Mouse (Mus musculus): ENCODE data around the gene Dlg2. TPM values are rescaled to one million over a fixed set of nuclear protein-coding genes. Genes with fewer than 3 reads are reported as not detected.

The Dlg2 gene
- polyA plus RNA-seq, 1 experiment from 2014 or later = 8.1 TPM

DNA sequence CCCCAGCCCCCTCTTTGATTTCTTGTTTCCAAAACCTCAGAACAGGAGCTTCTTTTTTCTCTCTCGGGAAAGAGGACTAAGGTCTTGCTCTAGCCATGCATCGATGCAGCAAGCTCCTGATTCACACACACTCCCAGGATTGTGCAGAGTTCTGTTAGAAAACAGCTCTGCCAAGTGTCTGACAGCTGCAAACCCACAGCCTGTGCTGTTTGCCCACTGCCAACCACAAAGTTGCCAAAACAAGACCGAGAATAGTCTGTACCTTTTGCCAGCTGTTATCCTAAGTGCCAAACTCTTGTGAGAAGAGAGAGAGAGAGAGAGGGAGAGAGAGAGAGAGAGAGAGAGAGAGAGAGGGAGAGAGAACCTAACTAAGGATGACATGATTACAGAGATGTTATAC lies 1948.2 kb downstream of the Dlg2 start:
- 81% methylated on average over 3 of the region's 3 CpGs for WGBS
- Histone ChIP-seq H3K4me2 (replicated peaks) (no peak overlapping the region), H3K27me3 (replicated peaks) (no peaks in the 10 kb centered on the region), H3K36me3 (no peaks in the 10 kb centered on the region), H3K27ac (no peak overlapping the region), H3K9me3 (no peaks in the 10 kb centered on the region), H3K4me3 (no peak overlapping the region), H3K4me1 (no peaks in the 10 kb centered on the region), H3K9ac (no peak overlapping the region)
- ATAC-seq (ENCODE audit: low FRiP score, low read depth) = no peak

DNA sequence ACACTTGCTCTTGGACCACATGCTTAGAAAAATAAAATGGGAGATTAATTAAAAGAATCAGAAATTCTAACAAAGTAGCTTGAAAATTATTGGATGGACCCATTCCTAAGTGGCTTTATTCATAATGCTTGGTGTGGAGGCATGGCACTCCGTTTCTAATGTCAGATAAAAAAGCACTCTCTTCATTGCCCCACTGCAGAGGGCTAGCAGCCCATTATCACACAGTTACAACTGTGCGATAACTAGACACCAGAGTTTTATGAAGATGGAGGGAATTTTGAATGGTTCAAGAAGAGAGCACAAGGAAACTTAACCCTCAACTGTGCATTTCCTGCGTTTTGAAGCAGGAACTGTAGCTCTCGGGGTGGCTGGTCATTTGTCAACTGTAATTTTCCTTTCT lies 1950.8 kb downstream of the Dlg2 start:
- H3K36me3 ChIP-seq = no peaks in the 10 kb centered on the region
- H3K9me3 ChIP-seq = no peaks in the 10 kb centered on the region
- H3K4me3 ChIP-seq = no peak overlapping the region
- no peak overlapping the region for H3K4me2 ChIP-seq (replicated peaks)
- H3K27ac ChIP-seq = no peak overlapping the region
- no peaks in the 10 kb centered on the region for H3K4me1 ChIP-seq
- 78% methylated on average over 4 of the region's 4 CpGs for WGBS
- no peaks in the 10 kb centered on the region for H3K27me3 ChIP-seq (replicated peaks)
- no peak overlapping the region for H3K9ac ChIP-seq
- ATAC-seq (ENCODE audit: low FRiP score, low read depth) = no peak

DNA sequence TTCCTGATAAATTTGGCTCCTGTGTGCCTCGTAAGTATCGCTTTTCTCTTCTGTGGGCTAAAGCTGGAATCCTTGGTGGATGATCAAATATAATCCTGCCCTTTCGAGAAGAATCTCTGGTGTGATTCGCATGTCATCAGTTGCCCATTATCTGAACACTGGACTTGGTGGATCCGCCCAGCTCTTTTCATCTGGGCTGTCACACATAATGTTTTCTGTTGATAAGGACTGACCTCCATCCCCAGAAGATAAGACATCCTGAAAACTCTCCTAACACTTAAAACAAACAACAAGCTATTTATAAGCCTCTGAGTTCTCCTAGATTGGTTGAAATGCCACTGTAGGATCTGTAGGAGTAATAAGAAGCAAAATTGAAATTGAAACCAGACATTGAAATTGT lies 1952.2 kb downstream of the Dlg2 start:
- Histone ChIP-seq H3K4me2 (replicated peaks) (no peak overlapping the region), H3K36me3 (no peaks in the 10 kb centered on the region), H3K9me3 (no peaks in the 10 kb centered on the region), H3K4me3 (no peak overlapping the region), H3K27me3 (replicated peaks) (no peaks in the 10 kb centered on the region), H3K4me1 (no peaks in the 10 kb centered on the region), H3K9ac (no peak overlapping the region), H3K27ac (no peak overlapping the region)
- no peak for ATAC-seq (ENCODE audit: low FRiP score, low read depth)
- WGBS = 89% methylated on average over 5 of the region's 5 CpGs

DNA sequence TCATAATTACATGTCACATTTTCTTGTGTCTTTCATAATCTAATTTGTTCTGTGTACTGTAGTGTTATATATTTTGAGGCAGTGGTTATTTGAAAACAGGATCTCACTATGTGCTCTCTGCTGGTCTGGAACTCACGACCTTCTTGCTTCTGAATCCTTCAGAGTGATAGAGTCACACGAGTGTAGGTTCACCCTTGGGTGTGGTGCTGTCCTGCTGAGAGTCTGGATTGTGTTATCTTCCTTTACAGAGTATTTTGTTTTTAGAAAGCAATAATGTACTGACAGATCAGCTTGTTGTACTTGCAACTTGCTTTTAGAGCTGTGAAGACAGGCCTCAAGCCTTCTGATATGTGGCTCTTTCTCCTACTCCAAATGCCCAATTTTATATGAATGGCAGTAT lies 1953.8 kb downstream of the Dlg2 start:
- Histone ChIP-seq H3K9me3 (no peaks in the 10 kb centered on the region), H3K4me3 (no peak overlapping the region), H3K27ac (no peak overlapping the region), H3K36me3 (no peaks in the 10 kb centered on the region), H3K9ac (no peak overlapping the region), H3K27me3 (replicated peaks) (no peaks in the 10 kb centered on the region), H3K4me2 (replicated peaks) (no peak overlapping the region), H3K4me1 (no peaks in the 10 kb centered on the region)
- 86% methylated on average over 2 of the region's 2 CpGs for WGBS
- ATAC-seq (ENCODE audit: low FRiP score, low read depth) = no peak

DNA sequence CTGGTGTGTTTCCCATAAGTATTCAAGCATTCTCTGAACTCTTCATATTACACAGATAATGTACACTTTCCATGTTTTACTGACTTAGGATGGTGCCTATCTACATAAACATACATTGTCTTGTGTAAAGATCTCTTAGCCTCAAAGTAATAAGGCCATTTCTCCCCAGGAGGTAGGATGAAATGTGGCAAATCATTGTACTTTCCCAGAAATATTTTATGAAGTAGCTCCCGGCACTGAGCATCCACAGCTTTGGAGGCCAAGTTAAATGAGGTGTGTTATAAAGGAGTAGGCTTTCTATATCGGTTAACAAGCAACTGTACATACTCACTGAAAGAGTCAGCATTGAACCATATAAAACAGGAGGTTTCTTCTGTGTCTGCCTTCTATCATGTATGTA lies 1960.7 kb downstream of the Dlg2 start:
- no peak overlapping the region for H3K9ac ChIP-seq
- no peaks in the 10 kb centered on the region for H3K9me3 ChIP-seq
- WGBS = 74% methylated on average over 2 of the region's 2 CpGs
- no peaks in the 10 kb centered on the region for H3K4me1 ChIP-seq
- no peak overlapping the region for H3K4me3 ChIP-seq
- no peaks in the 10 kb centered on the region for H3K27me3 ChIP-seq (replicated peaks)
- no peak overlapping the region for H3K27ac ChIP-seq
- no peak overlapping the region for H3K4me2 ChIP-seq (replicated peaks)
- no peaks in the 10 kb centered on the region for H3K36me3 ChIP-seq
- no peak for ATAC-seq (ENCODE audit: low FRiP score, low read depth)

DNA sequence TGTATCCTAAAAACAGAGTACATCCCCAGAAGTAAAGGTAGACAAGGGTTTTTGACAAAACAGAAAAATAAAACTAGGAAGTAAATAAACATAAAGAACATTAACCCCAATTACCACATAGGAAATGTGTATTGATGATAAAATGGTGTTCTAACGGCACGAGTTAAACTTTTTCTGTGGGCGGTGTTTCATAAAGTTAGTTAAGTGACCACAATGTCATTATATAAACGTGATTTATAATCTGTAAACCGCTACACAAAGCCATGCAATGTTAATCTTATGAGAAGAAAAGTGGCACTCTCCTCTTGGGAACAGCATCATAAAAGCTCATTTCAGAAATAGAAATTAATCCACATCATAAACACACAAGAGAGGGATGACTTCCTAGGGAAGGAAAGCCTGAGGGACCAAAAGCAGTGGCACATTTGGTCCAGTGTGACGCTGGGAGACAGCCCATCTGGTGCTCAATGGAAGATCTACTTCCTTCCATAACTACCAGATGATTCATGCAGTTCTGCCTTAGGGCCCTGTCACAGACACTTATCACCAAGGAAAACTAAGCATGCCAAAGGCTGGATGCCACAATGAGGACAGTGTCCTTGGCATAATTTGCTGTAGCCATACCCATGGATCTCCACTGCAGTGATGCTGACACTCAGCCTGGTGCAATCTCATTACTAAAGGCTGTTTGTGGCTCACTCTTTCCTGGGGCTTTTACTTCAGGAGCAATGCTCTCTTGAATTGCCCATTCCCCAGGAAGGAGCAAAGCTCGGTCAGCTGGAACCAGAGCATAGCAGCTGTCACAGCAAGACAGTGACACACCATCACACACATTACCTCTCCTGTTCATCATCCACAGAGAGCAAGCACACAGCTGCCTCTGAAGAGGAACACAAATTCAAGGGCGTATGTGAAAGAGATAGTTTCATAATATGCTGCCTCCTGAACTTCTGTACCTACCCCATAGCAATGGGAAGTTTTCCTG lies 1963.3 kb downstream of the Dlg2 start:
- peak; percentile 37 for ATAC-seq (ENCODE audit: low FRiP score, low read depth)
- 76% methylated on average over 8 of the region's 8 CpGs for WGBS
- H3K4me2 ChIP-seq (replicated peaks) = no peak overlapping the region
- H3K9ac ChIP-seq = no peak overlapping the region
- H3K4me3 ChIP-seq = no peak overlapping the region
- no peaks in the 10 kb centered on the region for H3K4me1 ChIP-seq
- H3K27ac ChIP-seq = no peak overlapping the region
- no peaks in the 10 kb centered on the region for H3K27me3 ChIP-seq (replicated peaks)
- no peaks in the 10 kb centered on the region for H3K36me3 ChIP-seq
- H3K9me3 ChIP-seq = no peaks in the 10 kb centered on the region

DNA sequence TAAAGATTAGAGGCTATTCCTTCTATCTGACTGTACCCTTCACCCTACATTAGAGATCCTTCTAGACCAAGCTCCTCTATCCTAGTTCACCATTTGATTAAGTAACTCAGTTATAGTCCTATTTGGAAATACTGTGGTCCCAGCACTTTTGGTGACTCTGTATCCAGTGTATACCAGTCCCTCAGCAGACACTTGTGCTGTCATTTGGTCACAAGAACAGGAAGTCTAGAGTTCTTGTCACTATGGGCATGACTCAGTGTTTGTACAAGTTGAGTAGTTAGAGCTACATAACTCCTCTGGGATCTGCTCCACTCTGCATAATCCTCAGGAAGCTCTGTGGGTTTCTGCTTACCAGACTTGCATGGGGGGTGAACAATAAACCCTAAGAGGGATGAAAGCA lies 1965.1 kb downstream of the Dlg2 start:
- no peaks in the 10 kb centered on the region for H3K4me1 ChIP-seq
- no peak for ATAC-seq (ENCODE audit: low FRiP score, low read depth)
- H3K9me3 ChIP-seq = no peaks in the 10 kb centered on the region
- no peaks in the 10 kb centered on the region for H3K36me3 ChIP-seq
- no peak overlapping the region for H3K4me2 ChIP-seq (replicated peaks)
- no peak overlapping the region for H3K4me3 ChIP-seq
- H3K27ac ChIP-seq = no peak overlapping the region
- no peaks in the 10 kb centered on the region for H3K27me3 ChIP-seq (replicated peaks)
- no peak overlapping the region for H3K9ac ChIP-seq

DNA sequence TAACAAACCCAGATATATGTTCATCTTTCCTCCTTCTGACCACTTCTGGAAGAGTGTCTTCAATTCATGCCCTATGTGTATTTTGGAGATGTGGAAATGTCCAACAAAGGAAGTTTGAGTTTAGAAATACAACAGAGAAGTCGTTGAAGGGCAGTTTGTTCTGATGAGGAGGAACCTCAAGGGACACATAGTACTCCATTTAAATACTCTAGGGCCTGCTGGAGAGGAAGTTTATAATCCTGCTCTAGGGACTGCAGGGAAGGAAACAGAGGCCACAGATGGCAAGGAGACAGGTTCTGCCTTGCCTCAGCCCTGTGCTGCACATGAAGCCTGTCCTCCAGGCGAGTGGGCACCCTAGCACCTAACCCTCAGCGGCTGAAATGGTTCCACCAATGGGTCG lies 1965.6 kb downstream of the Dlg2 start:
- ATAC-seq (ENCODE audit: low FRiP score, low read depth) = no peak
- H3K36me3 ChIP-seq = no peaks in the 10 kb centered on the region
- 81% methylated on average over 4 of the region's 4 CpGs for WGBS

DNA sequence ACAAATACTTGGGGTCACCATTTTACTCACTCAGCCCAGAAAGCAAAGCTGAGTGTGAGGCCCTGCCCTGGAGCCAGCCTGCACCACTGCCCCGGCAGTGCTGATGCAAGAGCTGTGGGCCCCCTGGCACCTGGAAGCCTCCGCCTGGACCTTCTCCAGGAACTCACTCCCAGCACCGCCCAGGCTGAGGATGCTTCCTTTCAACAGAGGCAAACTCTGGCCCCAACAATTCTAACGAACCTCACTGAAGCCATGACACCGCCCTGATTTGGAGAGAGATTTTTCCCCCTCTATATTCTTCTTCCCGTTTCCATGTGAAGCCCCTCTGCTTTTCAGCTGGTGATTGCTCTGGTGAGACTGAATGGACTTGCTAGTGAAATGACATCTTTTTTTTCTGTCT lies 1971.5 kb downstream of the Dlg2 start:
- Histone ChIP-seq H3K36me3 (no peaks in the 10 kb centered on the region), H3K27ac (no peak overlapping the region), H3K4me3 (no peak overlapping the region), H3K27me3 (replicated peaks) (no peaks in the 10 kb centered on the region), H3K4me2 (replicated peaks) (no peak overlapping the region), H3K9me3 (no peaks in the 10 kb centered on the region), H3K4me1 (no peaks in the 10 kb centered on the region), H3K9ac (no peak overlapping the region)
- no peak for ATAC-seq (ENCODE audit: low FRiP score, low read depth)
- 78% methylated on average over 6 of the region's 6 CpGs for WGBS

More for the DNA sequence above, 1965.6 kb downstream of the Dlg2 start:
- no peak overlapping the region for H3K4me2 ChIP-seq (replicated peaks)
- no peaks in the 10 kb centered on the region for H3K27me3 ChIP-seq (replicated peaks)
- H3K9me3 ChIP-seq = no peaks in the 10 kb centered on the region
- no peak overlapping the region for H3K4me3 ChIP-seq
- H3K27ac ChIP-seq = no peak overlapping the region
- H3K9ac ChIP-seq = no peak overlapping the region
- no peaks in the 10 kb centered on the region for H3K4me1 ChIP-seq

DNA sequence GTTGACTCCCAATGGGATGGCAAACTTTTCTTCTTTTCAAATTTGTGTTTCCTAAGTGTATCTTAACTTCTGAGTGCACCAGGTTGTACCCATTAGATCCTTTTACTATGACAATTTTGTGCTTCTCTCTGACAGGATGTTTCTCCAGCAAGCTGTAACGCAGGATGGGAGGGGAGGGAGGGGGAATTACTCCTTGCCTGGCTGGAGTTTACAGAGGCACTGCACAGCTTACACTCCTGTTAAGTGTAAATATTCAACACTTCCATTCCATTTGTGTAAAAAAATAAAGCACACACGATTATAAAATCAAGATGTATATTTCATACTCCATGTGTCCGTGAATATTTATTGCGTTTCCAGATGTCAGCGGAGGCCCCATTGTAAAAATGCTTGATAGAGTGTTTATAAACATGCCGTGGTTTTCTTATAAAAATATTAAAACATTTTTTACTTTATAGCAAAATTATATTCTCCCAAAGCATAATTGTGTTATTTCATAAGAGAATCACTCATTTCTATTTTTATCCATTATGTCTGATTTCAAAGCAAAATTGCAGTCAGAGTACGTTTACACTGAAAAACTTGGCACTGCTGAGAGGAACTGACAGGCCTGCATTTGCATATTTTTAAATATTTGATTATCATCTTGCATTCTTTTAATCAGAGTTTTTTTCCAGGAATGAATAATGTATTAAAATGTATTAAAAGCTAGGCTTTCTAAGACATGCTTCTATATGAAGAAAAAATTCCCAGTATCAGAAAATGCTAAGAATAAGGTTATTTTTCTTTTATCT lies 1972.5 kb downstream of the Dlg2 start:
- Histone ChIP-seq H3K4me1 (no peaks in the 10 kb centered on the region), H3K9ac (no peak overlapping the region), H3K27ac (no peak overlapping the region), H3K9me3 (no peaks in the 10 kb centered on the region), H3K36me3 (no peaks in the 10 kb centered on the region), H3K27me3 (replicated peaks) (no peaks in the 10 kb centered on the region), H3K4me2 (replicated peaks) (no peak overlapping the region), H3K4me3 (no peak overlapping the region)
- no peak for ATAC-seq (ENCODE audit: low FRiP score, low read depth)
- WGBS = 82% methylated on average over 7 of the region's 7 CpGs

DNA sequence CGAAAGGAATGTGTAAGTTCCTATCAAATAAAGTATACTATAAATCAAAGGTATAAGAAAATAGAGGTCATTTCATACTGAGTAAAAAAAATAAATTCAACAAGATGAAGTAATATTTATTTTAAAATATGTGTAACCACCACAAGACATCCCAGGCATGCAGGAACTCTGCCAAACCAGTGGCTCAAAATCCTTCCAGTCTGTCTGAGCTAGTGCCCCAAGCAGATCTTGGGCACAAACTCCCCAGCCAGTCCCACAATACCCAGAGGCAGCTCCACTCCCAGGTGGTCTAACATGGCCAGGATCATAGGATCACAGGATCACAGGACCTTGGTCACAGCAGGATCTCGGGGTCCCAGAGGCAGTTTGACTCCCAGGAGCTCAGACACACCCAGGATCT lies 1977.7 kb downstream of the Dlg2 start:
- WGBS = 78% methylated on average over 2 of the region's 2 CpGs
- H3K9me3 ChIP-seq = no peaks in the 10 kb centered on the region
- H3K36me3 ChIP-seq = no peaks in the 10 kb centered on the region
- no peak for ATAC-seq (ENCODE audit: low FRiP score, low read depth)
- H3K4me1 ChIP-seq = no peaks in the 10 kb centered on the region
- no peak overlapping the region for H3K9ac ChIP-seq
- H3K4me3 ChIP-seq = no peak overlapping the region
- H3K4me2 ChIP-seq (replicated peaks) = no peak overlapping the region
- H3K27ac ChIP-seq = no peak overlapping the region
- no peaks in the 10 kb centered on the region for H3K27me3 ChIP-seq (replicated peaks)

DNA sequence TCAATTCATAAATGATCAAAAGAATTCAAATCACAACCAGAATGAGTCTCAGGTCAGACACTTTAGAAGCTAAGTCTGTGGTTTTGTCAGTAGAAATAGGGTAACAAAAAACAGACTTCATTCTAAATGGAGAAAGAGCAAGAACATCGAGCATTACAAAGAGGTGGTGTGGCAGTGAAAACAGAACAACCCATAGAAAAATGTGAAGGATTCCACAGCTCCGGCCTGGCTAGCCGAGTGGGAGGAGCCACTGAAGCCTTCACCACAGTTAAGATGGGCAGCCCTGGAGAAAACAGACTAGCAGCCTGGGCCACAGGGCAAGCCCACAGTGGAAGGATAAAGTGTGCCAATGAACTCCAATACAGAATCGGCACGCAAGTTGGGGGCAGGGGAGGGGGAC lies 1979.5 kb downstream of the Dlg2 start:
- no peaks in the 10 kb centered on the region for H3K4me1 ChIP-seq
- H3K9me3 ChIP-seq = no peaks in the 10 kb centered on the region
- 65% methylated on average over 5 of the region's 5 CpGs for WGBS
- no peak overlapping the region for H3K4me3 ChIP-seq
- H3K27me3 ChIP-seq (replicated peaks) = no peaks in the 10 kb centered on the region
- H3K36me3 ChIP-seq = no peaks in the 10 kb centered on the region
- H3K9ac ChIP-seq = no peak overlapping the region
- no peak overlapping the region for H3K27ac ChIP-seq
- no peak overlapping the region for H3K4me2 ChIP-seq (replicated peaks)
- no peak for ATAC-seq (ENCODE audit: low FRiP score, low read depth)

Data from neural tube, embryonic 12.5 days (tissue).